Mouse (Mus musculus): ENCODE data around the gene Gm11562. TPM values are rescaled to one million over a fixed set of nuclear protein-coding genes. Genes with fewer than 3 reads are reported as not detected.
"Not testable (repeated sequence)": the region's sequence is repeated elsewhere in the genome, so short reads cannot be mapped to it uniquely, and the experiment has no call there.

The Gm11562 gene
- polyA plus RNA-seq, 1 experiment, result not detected

DNA sequence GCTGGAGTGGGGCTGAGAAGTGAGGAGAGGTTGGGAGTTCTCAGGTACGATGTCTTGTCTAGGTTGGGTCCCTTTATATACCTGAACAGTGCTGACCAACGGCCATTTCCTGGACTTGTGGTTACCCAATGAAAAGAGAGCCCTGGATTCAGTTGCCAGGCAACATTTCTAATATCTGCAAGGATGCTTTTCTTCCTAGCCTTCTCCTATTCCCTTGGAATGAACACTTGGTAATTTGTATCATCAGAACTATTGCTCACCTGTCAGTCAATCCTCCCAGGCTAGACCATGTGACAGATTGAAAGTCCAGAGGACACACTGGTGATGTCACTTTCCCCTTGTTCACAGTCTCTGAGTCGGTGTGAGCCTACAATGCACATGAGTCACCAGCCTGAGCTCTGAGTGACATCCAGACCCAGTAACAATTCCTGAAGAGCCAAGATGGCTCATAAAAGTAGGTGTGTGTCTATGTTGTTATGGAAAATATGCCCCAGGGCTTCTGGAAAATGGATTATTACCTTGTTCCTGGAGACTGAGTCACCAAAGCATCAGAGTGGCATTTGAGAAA is 5.4 kb downstream of the Gm11562 start, which contains the start of gene Krtap2-4:
TSS of gene Krtap2-4 (minus strand) at position 51 of the 568 bp plus-strand sequence.
- no peak within 1 kb of the TSS for H3K4me3 ChIP-seq (ENCODE audit: insufficient read depth, low read depth, low read length)
- no peaks in the 10 kb centered on the region for H3K4me1 ChIP-seq (ENCODE audit: control insufficient read depth, insufficient read depth, insufficient read length, low read length)
- no peak within 1 kb of the TSS for H3K27ac ChIP-seq (replicated peaks; ENCODE audit: low read depth, low read length)

DNA sequence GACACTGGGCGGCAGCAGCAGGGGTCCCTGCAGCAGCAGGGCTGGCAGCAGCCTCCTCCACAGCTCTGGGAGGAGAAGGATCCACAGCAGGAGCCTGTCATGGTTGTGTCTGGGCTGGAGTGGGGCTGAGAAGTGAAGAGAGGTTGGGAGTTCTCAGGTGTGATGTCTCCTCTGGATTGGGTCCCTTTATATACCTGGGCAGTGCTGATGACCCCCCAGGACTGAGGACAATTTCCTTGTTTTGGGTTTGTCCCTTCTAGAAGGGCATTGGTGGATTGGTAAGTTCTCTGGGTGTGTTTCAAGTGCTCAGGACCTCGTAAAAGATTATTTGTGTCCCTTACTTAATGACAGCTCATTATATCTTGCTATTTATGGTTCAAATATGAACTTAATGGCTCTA is 10.1 kb downstream of the Gm11562 start, which contains the start of gene Gm11937:
TSS of gene Gm11937 (minus strand) at position 101 of the 400 bp plus-strand sequence.
- not testable (repeated sequence) for H3K27ac ChIP-seq (replicated peaks; ENCODE audit: low read depth, low read length); H3K4me3 ChIP-seq (ENCODE audit: insufficient read depth, low read depth, low read length); H3K4me1 ChIP-seq (ENCODE audit: control insufficient read depth, insufficient read depth, insufficient read length, low read length)

DNA sequence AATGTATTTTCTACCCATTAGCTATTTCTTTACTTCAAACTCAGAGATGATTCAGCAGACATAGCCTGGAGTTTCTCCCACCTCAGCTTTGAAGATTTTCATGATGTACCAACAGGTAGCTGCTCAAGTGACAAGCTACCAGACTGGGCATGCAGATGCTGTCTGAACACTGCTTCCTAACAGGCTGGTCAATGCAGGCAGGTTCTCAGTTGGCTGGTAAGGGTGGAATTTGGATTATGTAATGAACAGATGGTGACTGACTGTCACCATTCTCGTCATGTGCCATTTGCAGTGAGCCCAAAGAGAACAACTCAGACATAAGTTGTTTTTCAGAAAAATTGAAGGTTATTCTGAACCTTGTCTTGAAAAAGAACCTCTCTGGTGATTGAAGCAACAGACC is 11.1 kb downstream of the Gm11562 start:
- H3K4me3 ChIP-seq (ENCODE audit: insufficient read depth, low read depth, low read length), result no peak overlapping the region
- no peaks in the 10 kb centered on the region for H3K4me1 ChIP-seq (ENCODE audit: control insufficient read depth, insufficient read depth, insufficient read length, low read length)
- no peak overlapping the region for H3K27ac ChIP-seq (replicated peaks; ENCODE audit: low read depth, low read length)

GRCm38 (mm10) chr11:99603208-99603607 is 17.0 kb downstream of the Gm11562 start, which contains the start of gene Gm11938:
Gm11938 (minus strand) TSS chr11:99603308.
- H3K4me3 ChIP-seq (ENCODE audit: insufficient read depth, low read depth, low read length); H3K27ac ChIP-seq (replicated peaks; ENCODE audit: low read depth, low read length); H3K4me1 ChIP-seq (ENCODE audit: control insufficient read depth, insufficient read depth, insufficient read length, low read length): not testable (repeated sequence)

- not testable (repeated sequence) for H3K4me3 ChIP-seq (ENCODE audit: insufficient read depth, low read depth, low read length); H3K27ac ChIP-seq (replicated peaks; ENCODE audit: low read depth, low read length); H3K4me1 ChIP-seq (ENCODE audit: control insufficient read depth, insufficient read depth, insufficient read length, low read length)
Observed at GRCm38 (mm10) chr11:99597742-99598141, 22.5 kb downstream of the Gm11562 start, which contains the start of gene Krtap9-3. Krtap9-3 (minus strand) TSS chr11:99598105.

GRCm38 (mm10) chr11:99590981-99591380 is 29.3 kb downstream of the Gm11562 start, which contains the start of gene Krtap1-3:
Krtap1-3 (minus strand) TSS chr11:99591339.
- Histone ChIP-seq H3K27ac (replicated peaks; ENCODE audit: low read depth, low read length) (no peak within 1 kb of the TSS), H3K4me1 (ENCODE audit: control insufficient read depth, insufficient read depth, insufficient read length, low read length) (no peaks in the 10 kb centered on the region), H3K4me3 (ENCODE audit: insufficient read depth, low read depth, low read length) (no peak within 1 kb of the TSS)

DNA sequence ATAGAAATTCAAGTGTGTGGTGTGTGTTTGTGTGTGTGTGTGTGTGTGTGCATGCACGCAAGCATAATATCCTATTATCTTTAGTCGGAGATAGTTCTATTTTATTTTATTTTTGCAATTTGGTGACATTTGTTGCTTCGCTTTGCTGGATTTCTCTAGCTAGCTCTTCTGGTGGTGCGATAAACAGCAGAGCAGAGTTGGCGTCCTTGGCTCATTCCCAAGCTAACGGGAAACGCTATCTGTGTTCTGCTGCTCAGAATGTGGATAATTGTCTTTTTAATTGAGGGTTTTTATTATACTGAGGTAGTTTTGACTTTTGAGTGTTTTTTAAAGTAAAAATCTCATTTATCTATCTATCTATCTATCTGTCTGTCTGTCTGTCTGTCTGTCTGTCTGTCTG is 35.1 kb downstream of the Gm11562 start:
- Histone ChIP-seq H3K4me1 (ENCODE audit: control insufficient read depth, insufficient read depth, insufficient read length, low read length) (no peaks in the 10 kb centered on the region), H3K4me3 (ENCODE audit: insufficient read depth, low read depth, low read length) (no peak overlapping the region), H3K27ac (replicated peaks; ENCODE audit: low read depth, low read length) (no peak overlapping the region)

- Histone ChIP-seq H3K4me1 (ENCODE audit: control insufficient read depth, insufficient read depth, insufficient read length, low read length) (no peaks in the 10 kb centered on the region), H3K4me3 (ENCODE audit: insufficient read depth, low read depth, low read length) (no peak within 1 kb of the TSS), H3K27ac (replicated peaks; ENCODE audit: low read depth, low read length) (no peak within 1 kb of the TSS)
Observed at GRCm38 (mm10) chr11:99583245-99583704, 37.0 kb downstream of the Gm11562 start, which contains the start of gene Krtap1-4. Krtap1-4 (minus strand) TSS chr11:99583654.

DNA sequence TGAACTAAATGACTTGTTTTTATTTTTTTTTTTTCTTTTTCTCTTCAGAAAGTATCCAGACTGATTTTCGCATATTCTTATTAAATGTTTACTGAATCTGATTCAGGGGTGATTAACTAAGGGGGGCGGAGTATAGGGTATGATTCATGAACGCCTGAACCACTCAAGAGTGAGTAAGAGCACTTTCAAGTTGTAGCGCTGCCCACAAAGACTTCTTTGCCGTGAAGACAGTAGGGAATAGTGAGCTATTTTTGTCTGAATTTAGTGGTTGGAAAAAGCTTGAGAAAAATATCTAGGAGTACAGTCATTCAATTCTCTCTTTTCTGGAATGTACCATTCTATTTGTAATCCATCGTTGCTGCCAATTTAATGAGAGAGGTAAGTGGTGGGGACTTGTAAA is 38.7 kb downstream of the Gm11562 start:
- Histone ChIP-seq H3K4me1 (ENCODE audit: control insufficient read depth, insufficient read depth, insufficient read length, low read length) (no peaks in the 10 kb centered on the region), H3K27ac (replicated peaks; ENCODE audit: low read depth, low read length) (no peak overlapping the region), H3K4me3 (ENCODE audit: insufficient read depth, low read depth, low read length) (no peak overlapping the region)

GRCm38 (mm10) chr11:99581051-99581450 is 39.2 kb downstream of the Gm11562 start:
- H3K4me3 ChIP-seq (ENCODE audit: insufficient read depth, low read depth, low read length), result no peak overlapping the region
- no peaks in the 10 kb centered on the region for H3K4me1 ChIP-seq (ENCODE audit: control insufficient read depth, insufficient read depth, insufficient read length, low read length)
- H3K27ac ChIP-seq (replicated peaks; ENCODE audit: low read depth, low read length), result no peak overlapping the region

- H3K4me1 ChIP-seq (ENCODE audit: control insufficient read depth, insufficient read depth, insufficient read length, low read length), result no peaks in the 10 kb centered on the region
- H3K4me3 ChIP-seq (ENCODE audit: insufficient read depth, low read depth, low read length), result no peak within 1 kb of the TSS
- H3K27ac ChIP-seq (replicated peaks; ENCODE audit: low read depth, low read length), result no peak within 1 kb of the TSS
Observed at GRCm38 (mm10) chr11:99580636-99581035, 39.6 kb downstream of the Gm11562 start, which contains the start of gene Krtap1-5. Krtap1-5 (minus strand) TSS chr11:99581016.

DNA sequence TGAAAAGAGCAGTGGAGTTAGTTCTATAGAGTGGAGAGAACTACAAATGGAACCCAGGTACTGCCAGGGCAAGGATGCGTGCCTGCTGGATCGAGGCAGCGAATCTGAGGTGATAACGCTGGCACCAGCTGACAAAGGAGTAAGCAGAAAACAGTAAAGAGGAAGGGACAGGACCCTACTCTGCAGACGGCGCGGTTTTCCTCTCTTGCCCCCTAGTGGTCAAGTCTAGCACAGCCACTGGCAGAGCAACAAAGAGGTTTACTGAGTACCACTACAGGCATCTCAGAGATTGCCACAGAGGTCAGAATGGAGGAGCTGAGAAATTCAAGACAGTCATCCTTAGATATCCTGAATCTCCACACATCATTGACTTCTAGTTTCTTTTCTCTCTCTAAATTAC is 46.1 kb downstream of the Gm11562 start:
- Histone ChIP-seq H3K27ac (replicated peaks; ENCODE audit: low read depth, low read length) (no peak overlapping the region), H3K4me1 (ENCODE audit: control insufficient read depth, insufficient read depth, insufficient read length, low read length) (no peaks in the 10 kb centered on the region), H3K4me3 (ENCODE audit: insufficient read depth, low read depth, low read length) (no peak overlapping the region)

GRCm38 (mm10) chr11:99573164-99573563 is 47.1 kb downstream of the Gm11562 start:
- no peak overlapping the region for H3K27ac ChIP-seq (replicated peaks; ENCODE audit: low read depth, low read length)
- no peaks in the 10 kb centered on the region for H3K4me1 ChIP-seq (ENCODE audit: control insufficient read depth, insufficient read depth, insufficient read length, low read length)
- no peak overlapping the region for H3K4me3 ChIP-seq (ENCODE audit: insufficient read depth, low read depth, low read length)

All from brown adipose tissue, adult 24 weeks (tissue).